Mouse (Mus musculus): ENCODE measurements around the gene Gm11627. TPM values are rescaled to one million over a fixed set of nuclear protein-coding genes. Genes with fewer than 3 reads are reported as not detected.

The Gm11627 gene
- polyA plus RNA-seq, 1 experiment from 2014 or later, result 22.4 TPM

GRCm38 (mm10) chr11:102558704-102559103 is 20.6 kb downstream of the Gm11627 start:
- no peak for ATAC-seq (ENCODE audit: low FRiP score, low TSS enrichment)
- H3K9ac ChIP-seq (ENCODE audit: low read length), result no peak overlapping the region

GRCm38 (mm10) chr11:102557386-102557785 is 21.9 kb downstream of the Gm11627 start:
- no peak for ATAC-seq (ENCODE audit: low FRiP score, low TSS enrichment)
- Histone ChIP-seq H3K4me2 (replicated peaks; ENCODE audit: low read depth) (no peak overlapping the region), H3K27me3 (ENCODE audit: control insufficient read depth, insufficient read depth, low read length) (no peaks in the 10 kb centered on the region), H3K4me3 (ENCODE audit: low read depth, low read length) (no peak overlapping the region), H3K36me3 (ENCODE audit: control insufficient read depth, insufficient read depth, low read length) (no peaks in the 10 kb centered on the region), H3K9ac (ENCODE audit: low read length) (no peak overlapping the region), H3K27ac (replicated peaks) (no peak overlapping the region), H3K9me3 (ENCODE audit: control insufficient read depth, low read length) (no peaks in the 10 kb centered on the region), H3K4me1 (replicated peaks; ENCODE audit: control insufficient read depth, insufficient read depth) (no peaks in the 10 kb centered on the region)
- no peak for DNase-seq (ENCODE audit: low spot score)
- TF ChIP-seq CTCF (IDR thresholded peaks at IDR 0.05; ENCODE audit: low read depth) (no peak), EP300 (optimal IDR thresholded peaks at IDR 0.05) (no peak)
- 79% methylated on average over 1 of the region's 1 CpGs for WGBS

More at GRCm38 (mm10) chr11:102558704-102559103, 20.6 kb downstream of the Gm11627 start:
- no peak overlapping the region for H3K4me2 ChIP-seq (replicated peaks; ENCODE audit: low read depth)
- no peaks in the 10 kb centered on the region for H3K9me3 ChIP-seq (ENCODE audit: control insufficient read depth, low read length)
- H3K27me3 ChIP-seq (ENCODE audit: control insufficient read depth, insufficient read depth, low read length), result no peaks in the 10 kb centered on the region
- H3K4me3 ChIP-seq (ENCODE audit: low read depth, low read length), result no peak overlapping the region
- H3K4me1 ChIP-seq (replicated peaks; ENCODE audit: control insufficient read depth, insufficient read depth), result no peaks in the 10 kb centered on the region
- H3K27ac ChIP-seq (replicated peaks), result no peak overlapping the region
- WGBS, result 89% methylated on average over 4 of the region's 5 CpGs
- TF ChIP-seq EP300 (optimal IDR thresholded peaks at IDR 0.05), result no peak
- TF ChIP-seq CTCF (IDR thresholded peaks at IDR 0.05; ENCODE audit: low read depth), result no peak
- no peak for DNase-seq (ENCODE audit: low spot score)
- no peaks in the 10 kb centered on the region for H3K36me3 ChIP-seq (ENCODE audit: control insufficient read depth, insufficient read depth, low read length)

GRCm38 (mm10) chr11:102556716-102557074 is 22.6 kb downstream of the Gm11627 start:
- ATAC-seq (ENCODE audit: low FRiP score, low TSS enrichment) (no peak), DNase-seq (ENCODE audit: low spot score) (no peak)
- H3K27me3 ChIP-seq (ENCODE audit: control insufficient read depth, insufficient read depth, low read length), result no peaks in the 10 kb centered on the region
- peak overlapping the region; percentile 94; the same call in 1 of the 2 replicates for H3K27ac ChIP-seq (replicated peaks)
- no peaks in the 10 kb centered on the region for H3K4me1 ChIP-seq (replicated peaks; ENCODE audit: control insufficient read depth, insufficient read depth)
- H3K4me2 ChIP-seq (replicated peaks; ENCODE audit: low read depth), result peak overlapping the region; percentile 49
- no peaks in the 10 kb centered on the region for H3K9me3 ChIP-seq (ENCODE audit: control insufficient read depth, low read length)
- no peaks in the 10 kb centered on the region for H3K36me3 ChIP-seq (ENCODE audit: control insufficient read depth, insufficient read depth, low read length)
- no peak overlapping the region for H3K9ac ChIP-seq (ENCODE audit: low read length)
- peak overlapping the region; percentile 97; the same call in 1 of the 2 replicates for H3K4me3 ChIP-seq (ENCODE audit: low read depth, low read length)
- 0 out of 2 replicates have a peak, but pooled peaks have one; percentile 32 for TF ChIP-seq CTCF (IDR thresholded peaks at IDR 0.05; ENCODE audit: low read depth)
- no peak for TF ChIP-seq EP300 (optimal IDR thresholded peaks at IDR 0.05)
- WGBS, result 11% methylated on average over 3 of the region's 3 CpGs

- Histone ChIP-seq H3K4me1 (replicated peaks; ENCODE audit: control insufficient read depth, insufficient read depth) (no peaks in the 10 kb centered on the region), H3K4me2 (replicated peaks; ENCODE audit: low read depth) (peak within 1 kb of the TSS; percentile 63), H3K9me3 (ENCODE audit: control insufficient read depth, low read length) (no peaks in the 10 kb centered on the region), H3K27ac (replicated peaks) (peak within 1 kb of the TSS; percentile 94), H3K36me3 (ENCODE audit: control insufficient read depth, insufficient read depth, low read length) (no peaks in the 10 kb centered on the region), H3K4me3 (ENCODE audit: low read depth, low read length) (peak within 1 kb of the TSS; percentile 97), H3K27me3 (ENCODE audit: control insufficient read depth, insufficient read depth, low read length) (no peaks in the 10 kb centered on the region), H3K9ac (ENCODE audit: low read length) (peak within 1 kb of the TSS; percentile 97)
- peak; percentile 98 for ATAC-seq (ENCODE audit: low FRiP score, low TSS enrichment)
- WGBS, result under 1% methylated on average over 42 of the region's 55 CpGs
- peak; percentile 97 for DNase-seq (ENCODE audit: low spot score)
- TF ChIP-seq CTCF (IDR thresholded peaks at IDR 0.05; ENCODE audit: low read depth), result peak; percentile 5
- no peak for TF ChIP-seq EP300 (optimal IDR thresholded peaks at IDR 0.05)
These were observed 23.1 kb downstream of the Gm11627 start, which contains the start of gene Gpatch8 for GRCm38 (mm10) chr11:102556031-102556715. Gpatch8 (minus strand) TSS chr11:102556392.

GRCm38 (mm10) chr11:102555400-102556030 is 23.7 kb downstream of the Gm11627 start:
- DNase-seq (ENCODE audit: low spot score) (no peak), ATAC-seq (ENCODE audit: low FRiP score, low TSS enrichment) (peak; percentile 55; the same call in 1 of the 2 replicates)
- WGBS, result under 1% methylated on average over 39 of the region's 39 CpGs
- no peak for TF ChIP-seq EP300 (optimal IDR thresholded peaks at IDR 0.05)
- no peak for TF ChIP-seq CTCF (IDR thresholded peaks at IDR 0.05; ENCODE audit: low read depth)
- H3K36me3 ChIP-seq (ENCODE audit: control insufficient read depth, insufficient read depth, low read length), result no peaks in the 10 kb centered on the region
- peak overlapping the region; percentile 97 for H3K4me3 ChIP-seq (ENCODE audit: low read depth, low read length)
- H3K4me2 ChIP-seq (replicated peaks; ENCODE audit: low read depth), result peak overlapping the region; percentile 63
- H3K9ac ChIP-seq (ENCODE audit: low read length), result peak overlapping the region; percentile 97
- no peaks in the 10 kb centered on the region for H3K9me3 ChIP-seq (ENCODE audit: control insufficient read depth, low read length)
- no peaks in the 10 kb centered on the region for H3K4me1 ChIP-seq (replicated peaks; ENCODE audit: control insufficient read depth, insufficient read depth)
- no peaks in the 10 kb centered on the region for H3K27me3 ChIP-seq (ENCODE audit: control insufficient read depth, insufficient read depth, low read length)
- peak overlapping the region; percentile 94 for H3K27ac ChIP-seq (replicated peaks)

GRCm38 (mm10) chr11:102552051-102552450 is 27.2 kb downstream of the Gm11627 start:
- Histone ChIP-seq H3K4me1 (replicated peaks; ENCODE audit: control insufficient read depth, insufficient read depth) (no peaks in the 10 kb centered on the region), H3K4me2 (replicated peaks; ENCODE audit: low read depth) (no peak overlapping the region), H3K4me3 (ENCODE audit: low read depth, low read length) (no peak overlapping the region), H3K27ac (replicated peaks) (no peak overlapping the region), H3K27me3 (ENCODE audit: control insufficient read depth, insufficient read depth, low read length) (no peaks in the 10 kb centered on the region), H3K9ac (ENCODE audit: low read length) (no peak overlapping the region), H3K36me3 (ENCODE audit: control insufficient read depth, insufficient read depth, low read length) (no peaks in the 10 kb centered on the region), H3K9me3 (ENCODE audit: control insufficient read depth, low read length) (no peaks in the 10 kb centered on the region)
- no peak for DNase-seq (ENCODE audit: low spot score)
- ATAC-seq (ENCODE audit: low FRiP score, low TSS enrichment), result no peak
- peak; percentile 14; the same call in 1 of the 2 replicates for TF ChIP-seq CTCF (IDR thresholded peaks at IDR 0.05; ENCODE audit: low read depth)
- TF ChIP-seq EP300 (optimal IDR thresholded peaks at IDR 0.05), result no peak
- 86% methylated on average over 3 of the region's 3 CpGs for WGBS

Measured in stomach, postnatal 0 days (tissue).